Mouse (Mus musculus): ENCODE data around the gene Ctsd. TPM values are rescaled to one million over a fixed set of nuclear protein-coding genes. Genes with fewer than 3 reads are reported as not detected.

Gene Ctsd
- polyA plus RNA-seq, 1 experiment = 308 TPM

DNA sequence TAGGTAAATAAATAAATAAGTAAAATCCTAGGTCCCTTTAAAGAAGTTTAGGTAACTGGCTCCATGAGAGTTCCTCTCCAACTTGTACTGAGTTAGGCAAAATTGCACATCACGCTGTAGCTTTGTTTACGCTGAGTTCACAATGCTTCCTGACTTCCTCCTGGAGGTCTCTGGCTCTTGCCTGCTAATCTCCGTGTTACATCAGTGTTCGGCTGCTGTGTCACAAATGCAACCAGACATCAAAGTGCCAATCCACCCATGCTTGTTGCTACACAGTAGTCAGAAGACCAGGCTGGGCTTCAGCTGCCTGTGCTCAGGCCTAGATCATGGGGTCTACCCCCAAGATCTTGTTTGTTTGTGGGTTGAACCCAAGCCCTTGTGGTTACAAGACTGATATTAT lies 15.8 kb upstream of the Ctsd start:
- no peak for DNase-seq (ENCODE audit: low read depth, low spot score)
- WGBS = 49% methylated on average over 4 of the region's 4 CpGs

GRCm38 (mm10) chr7:142400750-142401142 lies 12.9 kb upstream of the Ctsd start:
- WGBS = 54% methylated on average over 7 of the region's 7 CpGs
- DNase-seq (ENCODE audit: low read depth, low spot score) = no peak

- DNase-seq (ENCODE audit: low read depth, low spot score) = no peak
- WGBS = 74% methylated on average over 7 of the region's 7 CpGs
These were observed 12.4 kb upstream of the Ctsd start for GRCm38 (mm10) chr7:142400112-142400749.

GRCm38 (mm10) chr7:142399250-142399649 lies 11.4 kb upstream of the Ctsd start:
- WGBS = 70% methylated on average over 1 of the region's 1 CpGs
- no peak for DNase-seq (ENCODE audit: low read depth, low spot score)

GRCm38 (mm10) chr7:142398052-142398451 lies 10.2 kb upstream of the Ctsd start:
- WGBS = 53% methylated on average over 2 of the region's 2 CpGs
- no peak for DNase-seq (ENCODE audit: low read depth, low spot score)

- 97% methylated on average over 1 of the region's 1 CpGs for WGBS
- no peak for DNase-seq (ENCODE audit: low read depth, low spot score)
These were observed 8.8 kb upstream of the Ctsd start for GRCm38 (mm10) chr7:142396611-142397010.

DNA sequence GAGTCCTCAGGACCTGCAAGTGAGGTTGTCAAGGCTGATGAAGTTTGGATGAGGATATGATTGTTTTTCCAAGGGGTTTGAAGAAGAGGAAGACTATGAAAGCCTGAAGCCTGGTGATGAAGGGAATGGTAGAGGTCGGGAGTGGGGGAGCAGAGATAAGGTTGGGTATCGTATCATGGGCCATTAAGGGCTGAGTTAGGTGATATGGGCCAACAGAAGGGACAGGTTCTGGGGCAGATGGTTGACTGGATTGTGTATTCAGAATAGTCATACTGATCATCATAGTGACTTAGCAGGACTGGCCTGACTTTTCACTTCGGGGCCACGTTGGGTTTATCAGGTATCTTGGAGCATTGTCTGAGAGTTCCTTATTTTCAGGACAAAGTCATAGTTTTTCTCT lies 7.6 kb upstream of the Ctsd start:
- 91% methylated on average over 4 of the region's 4 CpGs for WGBS
- no peak for DNase-seq (ENCODE audit: low read depth, low spot score)

GRCm38 (mm10) chr7:142394261-142395190 lies 6.7 kb upstream of the Ctsd start:
- DNase-seq (ENCODE audit: low read depth, low spot score) = no peak
- WGBS = 59% methylated on average over 6 of the region's 6 CpGs

DNA sequence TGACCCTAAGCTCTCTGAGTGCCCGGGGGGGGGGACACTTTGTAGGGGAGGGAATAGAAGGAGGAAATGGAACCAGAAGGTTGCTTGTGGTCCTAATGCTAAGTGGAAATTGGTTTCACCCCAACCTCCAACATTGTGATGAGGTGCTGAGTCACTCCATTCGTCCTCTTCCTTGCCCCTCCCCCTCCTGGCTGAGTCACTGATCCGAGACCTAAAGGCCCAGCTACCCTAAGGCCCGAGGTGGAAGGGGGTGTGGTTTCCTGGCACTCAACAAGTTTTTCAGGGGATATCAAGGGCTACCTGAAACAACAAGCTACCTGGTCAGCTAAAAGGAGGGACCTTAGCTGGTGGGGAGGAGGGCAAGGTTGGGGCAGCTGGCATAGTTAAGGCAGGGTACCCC lies 5.4 kb upstream of the Ctsd start:
- 17% methylated on average over 4 of the region's 4 CpGs for WGBS
- no peak for DNase-seq (ENCODE audit: low read depth, low spot score)

DNA sequence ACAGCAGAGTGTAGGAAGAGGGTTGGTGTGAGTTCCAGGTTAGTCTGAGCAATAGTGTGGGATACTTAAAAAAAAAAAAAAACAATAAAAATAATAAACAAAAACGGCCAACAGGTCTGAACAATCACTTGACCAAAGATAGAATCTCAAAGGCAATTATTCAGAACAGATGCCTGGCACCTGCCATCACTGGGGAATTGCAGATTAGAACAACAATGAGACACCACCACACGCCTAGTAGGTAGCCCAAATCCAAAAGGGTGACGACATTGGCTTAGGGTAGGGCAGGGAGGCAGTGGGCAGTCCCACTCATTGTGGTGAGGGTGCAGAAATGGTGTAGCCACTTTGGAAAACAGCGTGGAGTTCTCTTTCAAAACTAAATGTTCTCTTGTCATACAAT lies 3.8 kb upstream of the Ctsd start:
- no peak for DNase-seq (ENCODE audit: low read depth, low spot score)
- 47% methylated on average over 4 of the region's 4 CpGs for WGBS

DNA sequence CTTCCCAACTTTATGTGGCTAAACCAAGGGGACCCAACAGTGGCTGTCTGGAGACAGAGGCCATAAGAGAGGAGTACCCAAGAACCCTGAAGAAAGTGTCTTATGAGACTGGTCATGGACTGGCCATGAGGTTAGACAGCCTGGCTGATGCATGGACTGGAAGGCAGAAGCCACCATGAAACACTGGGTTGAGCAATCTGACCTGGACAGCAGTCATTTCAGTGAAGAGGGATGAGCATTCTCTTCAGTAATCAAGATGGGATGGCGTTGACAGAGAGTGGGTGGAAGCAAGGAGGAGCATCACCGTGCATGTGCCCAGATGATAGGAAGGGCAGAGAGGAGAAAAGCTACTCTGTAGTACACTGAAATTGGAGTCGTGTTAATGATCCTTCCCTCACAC lies 3.3 kb upstream of the Ctsd start:
- WGBS = 78% methylated on average over 3 of the region's 3 CpGs
- DNase-seq (ENCODE audit: low read depth, low spot score) = no peak

DNA sequence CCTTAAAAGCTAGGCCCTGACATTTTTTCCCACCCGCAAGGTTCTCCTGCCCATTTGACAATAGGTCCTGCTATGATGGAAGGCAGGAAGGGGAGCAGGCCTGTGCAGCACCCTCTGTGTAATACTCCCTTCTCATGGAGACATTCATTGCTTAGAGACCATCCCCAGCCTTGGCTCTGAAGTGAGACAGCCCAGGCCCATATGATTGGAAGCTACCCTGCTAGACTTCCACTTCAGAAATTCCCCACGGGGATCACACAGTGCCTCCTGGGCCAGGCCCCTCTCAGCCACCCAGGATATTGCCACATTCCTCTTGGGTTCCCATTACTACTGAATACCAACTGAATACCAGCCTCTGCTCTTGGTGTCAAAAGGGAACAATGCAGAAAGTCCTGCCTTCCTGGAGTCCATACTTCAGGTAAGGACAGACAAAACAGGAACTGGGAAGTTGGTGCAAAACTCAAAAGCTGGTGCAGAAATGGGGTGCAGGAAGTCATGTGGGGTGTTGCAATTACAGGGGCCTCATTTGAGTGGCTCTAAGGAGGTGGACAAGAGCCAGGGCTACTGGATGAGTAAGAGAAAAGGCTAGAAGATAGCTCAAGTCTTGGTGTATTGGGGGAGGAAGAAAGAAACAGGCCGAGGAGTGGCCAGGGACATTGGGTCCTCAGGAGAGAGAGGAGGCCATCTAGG lies 2.3 kb upstream of the Ctsd start:
- no peak for DNase-seq (ENCODE audit: low read depth, low spot score)
- 76% methylated on average over 3 of the region's 3 CpGs for WGBS

- WGBS = 96% methylated on average over 2 of the region's 2 CpGs
- no peak for DNase-seq (ENCODE audit: low read depth, low spot score)
These were observed 902 bp upstream of the Ctsd start for GRCm38 (mm10) chr7:142388740-142389139.

DNA sequence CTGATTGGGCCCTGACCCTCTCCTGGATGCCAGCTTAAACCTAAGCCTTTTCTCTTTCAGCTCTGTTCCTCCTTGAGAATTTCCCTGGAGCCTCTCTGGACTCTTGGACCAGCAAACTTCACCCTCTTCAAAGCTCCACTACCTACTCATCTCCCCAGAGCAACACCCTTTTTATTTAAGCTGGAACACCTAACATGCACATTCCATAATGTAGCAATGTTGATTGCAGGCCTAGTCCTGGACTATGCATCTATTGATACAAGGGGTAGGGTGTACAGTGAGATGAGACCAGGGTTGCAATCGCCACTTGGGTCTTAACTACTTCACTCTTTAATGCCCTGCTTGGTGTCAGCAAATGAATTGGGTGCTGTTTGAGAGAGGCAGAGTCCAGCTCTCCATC lies 360 bp upstream of the Ctsd start:
- DNase-seq (ENCODE audit: low read depth, low spot score) = no peak
- 80% methylated on average over 1 of the region's 1 CpGs for WGBS

DNA sequence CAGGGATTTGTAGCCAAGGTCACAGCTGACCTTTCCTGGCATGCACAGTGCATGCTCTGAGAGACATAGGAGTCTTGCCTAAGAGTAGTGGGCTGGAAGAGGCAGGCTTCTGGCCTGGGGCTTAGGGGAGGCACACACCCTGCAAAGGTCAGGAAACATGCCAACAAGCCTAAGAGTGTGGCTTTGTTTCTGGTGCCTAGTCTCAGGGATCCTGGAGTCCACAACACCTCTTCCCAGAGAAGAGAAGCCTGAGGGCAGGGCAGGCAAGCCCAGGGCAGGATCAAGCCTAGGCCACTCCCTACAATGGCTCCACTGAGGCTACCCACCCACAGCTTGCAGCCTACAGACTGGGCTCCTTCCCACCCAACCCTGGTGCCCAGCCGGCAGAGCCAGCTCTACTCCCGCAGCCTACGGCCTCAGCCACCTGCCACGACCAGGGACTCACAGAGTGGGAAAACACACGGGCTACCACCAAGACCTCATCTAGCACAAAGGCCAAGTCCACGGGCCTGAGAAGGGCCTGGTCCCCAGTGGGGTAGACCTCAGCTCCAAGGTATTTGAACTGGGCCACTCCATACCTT lies 1.1 kb downstream of the Ctsd start:
- WGBS = 10% methylated on average over 6 of the region's 6 CpGs
- DNase-seq (ENCODE audit: low read depth, low spot score) = no peak

GRCm38 (mm10) chr7:142385742-142386403 lies 2.0 kb downstream of the Ctsd start:
- no peak for DNase-seq (ENCODE audit: low read depth, low spot score)
- 48% methylated on average over 3 of the region's 3 CpGs for WGBS

GRCm38 (mm10) chr7:142384306-142384705 lies 3.5 kb downstream of the Ctsd start:
- DNase-seq (ENCODE audit: low read depth, low spot score) = no peak
- 78% methylated on average over 10 of the region's 10 CpGs for WGBS

DNA sequence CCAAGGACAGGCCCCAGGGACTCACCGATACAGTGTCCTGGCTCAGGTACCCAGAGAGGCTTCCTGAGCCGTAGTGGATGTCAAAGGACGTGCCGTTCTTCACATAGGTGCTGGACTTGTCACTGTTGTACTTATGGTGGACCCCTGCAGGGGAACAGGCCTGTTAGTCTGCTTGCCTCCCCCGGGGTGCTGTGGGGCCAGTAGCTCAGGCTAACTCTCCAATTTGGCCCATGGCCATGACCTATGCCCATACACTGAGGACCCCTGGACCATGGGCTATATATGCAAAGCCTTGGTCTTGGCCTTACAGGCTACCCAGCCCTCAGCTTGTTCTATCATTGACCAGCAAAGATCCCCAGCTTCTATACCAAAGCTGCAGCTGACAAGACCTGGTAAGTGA lies 5.3 kb downstream of the Ctsd start, which contains the start of gene Gm49369:
Gene Gm49369 (minus strand): TSS at position 101 of the 400 bp plus-strand sequence.
- WGBS = over 99% methylated on average over 5 of the region's 5 CpGs
- DNase-seq (ENCODE audit: low read depth, low spot score) = no peak

GRCm38 (mm10) chr7:142381175-142381574 lies 6.7 kb downstream of the Ctsd start:
- no peak for DNase-seq (ENCODE audit: low read depth, low spot score)
- 88% methylated on average over 4 of the region's 4 CpGs for WGBS

- DNase-seq (ENCODE audit: low read depth, low spot score) = no peak
These were observed 8.7 kb downstream of the Ctsd start for GRCm38 (mm10) chr7:142379186-142379585.

More at GRCm38 (mm10) chr7:142379186-142379585, 8.7 kb downstream of the Ctsd start:
- WGBS = 80% methylated on average over 6 of the region's 6 CpGs
